Mouse (Mus musculus) lung, adult 2 months (tissue): Measurements from ENCODE around the gene Nub1.

Experiments
- CTCF ChIP-seq: fragments of 200-500 bp; IDR thresholded peaks from 2 replicates; pipeline ENCODE4 v1.5.1; 2011; ENCODE audit warnings: mild to moderate bottlenecking, low read length, control low read depth; ENCODE audit not compliant: insufficient read depth
- POLR2A ChIP-seq: fragments of 200-500 bp; IDR thresholded peaks from 2 replicates; pipeline ENCODE4 v1.6.1; 2011; ENCODE audit warnings: low read depth, mild to moderate bottlenecking, control low read depth, low read length, borderline replicate concordance; ENCODE audit errors: extremely low read depth

DNA sequence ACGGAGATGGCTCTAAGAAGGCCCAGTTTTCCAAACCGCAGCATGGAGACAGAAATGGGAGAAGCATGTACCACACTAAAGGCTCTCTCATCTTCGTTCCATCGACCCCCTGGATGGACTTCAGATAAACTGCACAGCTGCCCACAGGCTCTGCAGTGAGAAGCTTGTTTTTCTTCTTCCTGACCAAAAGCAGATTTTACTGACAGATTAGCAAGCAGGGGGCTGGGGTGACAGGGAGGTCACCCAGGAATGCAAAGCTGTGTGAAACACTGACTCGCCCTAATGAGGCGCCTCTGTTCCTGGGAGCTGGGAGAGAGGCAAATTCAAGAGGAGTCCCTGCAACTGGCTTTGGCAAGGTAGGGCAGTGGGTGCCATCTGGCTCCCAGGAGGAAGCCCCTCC is 62.2 kb downstream of the Nub1 start:
- TF ChIP-seq CTCF (no peak), POLR2A (no peak)
